Mouse (Mus musculus): ENCODE measurements around the gene Pik3r2. TPM values are rescaled to one million over a fixed set of nuclear protein-coding genes. Genes with fewer than 3 reads are reported as not detected.
A peak's percentile ranks its signal among the peaks of the same experiment; 100 is the strongest.

Gene Pik3r2
- polyA plus RNA-seq, 1 experiment = 20.1 TPM

- Histone ChIP-seq H3K36me3 (ENCODE audit: control insufficient read depth, insufficient read depth, low read length, poor library complexity, severe bottlenecking) (no peaks in the 10 kb centered on the region), H3K9ac (ENCODE audit: low read depth, poor library complexity, severe bottlenecking) (no peak overlapping the region)
Measured at GRCm38 (mm10) chr8:70786291-70787050, 10.0 kb upstream of the Pik3r2 start.

GRCm38 (mm10) chr8:70780093-70780492 is 3.6 kb upstream of the Pik3r2 start:
- TF ChIP-seq POLR2A (IDR thresholded peaks at IDR 0.05; ENCODE audit: insufficient read depth, low read length) (no peak), EP300 (IDR thresholded peaks at IDR 0.05; ENCODE audit: insufficient read depth, low read depth, low read length) (no peak), CTCF (IDR thresholded peaks at IDR 0.05; ENCODE audit: low read depth, low read length) (no peak)
- Histone ChIP-seq H3K9me3 (replicated peaks; ENCODE audit: control insufficient read depth, insufficient read depth, low read length, poor library complexity, severe bottlenecking) (no peaks in the 10 kb centered on the region), H3K27me3 (ENCODE audit: control insufficient read depth, insufficient read depth, low read length, poor library complexity, severe bottlenecking) (no peaks in the 10 kb centered on the region), H3K4me1 (ENCODE audit: control insufficient read depth, insufficient read depth, low read length) (peaks cover 2% of the 10 kb centered on the region), H3K9ac (ENCODE audit: low read depth, poor library complexity, severe bottlenecking) (peak overlapping the region; percentile 27), H3K36me3 (ENCODE audit: control insufficient read depth, insufficient read depth, low read length, poor library complexity, severe bottlenecking) (no peaks in the 10 kb centered on the region), H3K4me3 (ENCODE audit: low read depth, low read length) (peak overlapping the region; percentile 44), H3K27ac (ENCODE audit: insufficient read depth, low read length) (no peak overlapping the region)

More at GRCm38 (mm10) chr8:70786291-70787050, 10.0 kb upstream of the Pik3r2 start:
- H3K27ac ChIP-seq (ENCODE audit: insufficient read depth, low read length) = no peak overlapping the region
- H3K9me3 ChIP-seq (replicated peaks; ENCODE audit: control insufficient read depth, insufficient read depth, low read length, poor library complexity, severe bottlenecking) = no peaks in the 10 kb centered on the region
- TF ChIP-seq CTCF (IDR thresholded peaks at IDR 0.05; ENCODE audit: low read depth, low read length) = no peak
- TF ChIP-seq EP300 (IDR thresholded peaks at IDR 0.05; ENCODE audit: insufficient read depth, low read depth, low read length) = no peak
- no peak for TF ChIP-seq POLR2A (IDR thresholded peaks at IDR 0.05; ENCODE audit: insufficient read depth, low read length)
- no peak overlapping the region for H3K4me3 ChIP-seq (ENCODE audit: low read depth, low read length)
- no peaks in the 10 kb centered on the region for H3K4me1 ChIP-seq (ENCODE audit: control insufficient read depth, insufficient read depth, low read length)
- H3K27me3 ChIP-seq (ENCODE audit: control insufficient read depth, insufficient read depth, low read length, poor library complexity, severe bottlenecking) = no peaks in the 10 kb centered on the region

GRCm38 (mm10) chr8:70775851-70776495 is 540 bp downstream of the Pik3r2 start:
- no peaks in the 10 kb centered on the region for H3K9me3 ChIP-seq (replicated peaks; ENCODE audit: control insufficient read depth, insufficient read depth, low read length, poor library complexity, severe bottlenecking)
- peak overlapping the region; percentile 89 for H3K4me3 ChIP-seq (ENCODE audit: low read depth, low read length)
- H3K27ac ChIP-seq (ENCODE audit: insufficient read depth, low read length) = no peak overlapping the region
- no peaks in the 10 kb centered on the region for H3K36me3 ChIP-seq (ENCODE audit: control insufficient read depth, insufficient read depth, low read length, poor library complexity, severe bottlenecking)
- peaks cover 2% of the 10 kb centered on the region for H3K4me1 ChIP-seq (ENCODE audit: control insufficient read depth, insufficient read depth, low read length)
- H3K27me3 ChIP-seq (ENCODE audit: control insufficient read depth, insufficient read depth, low read length, poor library complexity, severe bottlenecking) = no peaks in the 10 kb centered on the region
- TF ChIP-seq CTCF (IDR thresholded peaks at IDR 0.05; ENCODE audit: low read depth, low read length) (no peak), POLR2A (IDR thresholded peaks at IDR 0.05; ENCODE audit: insufficient read depth, low read length) (no peak), EP300 (IDR thresholded peaks at IDR 0.05; ENCODE audit: insufficient read depth, low read depth, low read length) (no peak)
- H3K9ac ChIP-seq (ENCODE audit: low read depth, poor library complexity, severe bottlenecking) = peak overlapping the region; percentile 93

- no peaks in the 10 kb centered on the region for H3K9me3 ChIP-seq (replicated peaks; ENCODE audit: control insufficient read depth, insufficient read depth, low read length, poor library complexity, severe bottlenecking)
- no peaks in the 10 kb centered on the region for H3K36me3 ChIP-seq (ENCODE audit: control insufficient read depth, insufficient read depth, low read length, poor library complexity, severe bottlenecking)
- TF ChIP-seq POLR2A (IDR thresholded peaks at IDR 0.05; ENCODE audit: insufficient read depth, low read length) (no peak), CTCF (IDR thresholded peaks at IDR 0.05; ENCODE audit: low read depth, low read length) (no peak), EP300 (IDR thresholded peaks at IDR 0.05; ENCODE audit: insufficient read depth, low read depth, low read length) (no peak)
- no peak overlapping the region for H3K4me3 ChIP-seq (ENCODE audit: low read depth, low read length)
- H3K27ac ChIP-seq (ENCODE audit: insufficient read depth, low read length) = no peak overlapping the region
- no peak overlapping the region for H3K9ac ChIP-seq (ENCODE audit: low read depth, poor library complexity, severe bottlenecking)
- H3K27me3 ChIP-seq (ENCODE audit: control insufficient read depth, insufficient read depth, low read length, poor library complexity, severe bottlenecking) = no peaks in the 10 kb centered on the region
- H3K4me1 ChIP-seq (ENCODE audit: control insufficient read depth, insufficient read depth, low read length) = peaks cover 4% of the 10 kb centered on the region
Measured at GRCm38 (mm10) chr8:70775227-70775626, 1.3 kb downstream of the Pik3r2 start.

- TF ChIP-seq EP300 (IDR thresholded peaks at IDR 0.05; ENCODE audit: insufficient read depth, low read depth, low read length) (no peak), CTCF (IDR thresholded peaks at IDR 0.05; ENCODE audit: low read depth, low read length) (no peak)
Measured at GRCm38 (mm10) chr8:70774740-70775139, 1.8 kb downstream of the Pik3r2 start.

GRCm38 (mm10) chr8:70773833-70774232 is 2.7 kb downstream of the Pik3r2 start:
- Histone ChIP-seq H3K27me3 (ENCODE audit: control insufficient read depth, insufficient read depth, low read length, poor library complexity, severe bottlenecking) (no peaks in the 10 kb centered on the region), H3K27ac (ENCODE audit: insufficient read depth, low read length) (no peak overlapping the region), H3K36me3 (ENCODE audit: control insufficient read depth, insufficient read depth, low read length, poor library complexity, severe bottlenecking) (no peaks in the 10 kb centered on the region), H3K4me1 (ENCODE audit: control insufficient read depth, insufficient read depth, low read length) (peaks cover 2% of the 10 kb centered on the region), H3K9ac (ENCODE audit: low read depth, poor library complexity, severe bottlenecking) (no peak overlapping the region), H3K9me3 (replicated peaks; ENCODE audit: control insufficient read depth, insufficient read depth, low read length, poor library complexity, severe bottlenecking) (no peaks in the 10 kb centered on the region), H3K4me3 (ENCODE audit: low read depth, low read length) (no peak overlapping the region)
- TF ChIP-seq POLR2A (IDR thresholded peaks at IDR 0.05; ENCODE audit: insufficient read depth, low read length) (no peak), EP300 (IDR thresholded peaks at IDR 0.05; ENCODE audit: insufficient read depth, low read depth, low read length) (no peak), CTCF (IDR thresholded peaks at IDR 0.05; ENCODE audit: low read depth, low read length) (no peak)

More at GRCm38 (mm10) chr8:70774740-70775139, 1.8 kb downstream of the Pik3r2 start:
- peaks cover 3% of the 10 kb centered on the region for H3K4me1 ChIP-seq (ENCODE audit: control insufficient read depth, insufficient read depth, low read length)
- no peaks in the 10 kb centered on the region for H3K27me3 ChIP-seq (ENCODE audit: control insufficient read depth, insufficient read depth, low read length, poor library complexity, severe bottlenecking)
- no peak overlapping the region for H3K9ac ChIP-seq (ENCODE audit: low read depth, poor library complexity, severe bottlenecking)
- no peak overlapping the region for H3K4me3 ChIP-seq (ENCODE audit: low read depth, low read length)
- H3K27ac ChIP-seq (ENCODE audit: insufficient read depth, low read length) = no peak overlapping the region
- no peaks in the 10 kb centered on the region for H3K36me3 ChIP-seq (ENCODE audit: control insufficient read depth, insufficient read depth, low read length, poor library complexity, severe bottlenecking)
- no peaks in the 10 kb centered on the region for H3K9me3 ChIP-seq (replicated peaks; ENCODE audit: control insufficient read depth, insufficient read depth, low read length, poor library complexity, severe bottlenecking)

Measured in ES-Bruce4 (cell line).